Mouse (Mus musculus): ENCODE data around the gene Rplp1. TPM values are rescaled to one million over a fixed set of nuclear protein-coding genes. Genes with fewer than 3 reads are reported as not detected.

Gene Rplp1
- total RNA-seq, 2 experiments from 2014 or later = 2,291 to 2,466 TPM

DNA sequence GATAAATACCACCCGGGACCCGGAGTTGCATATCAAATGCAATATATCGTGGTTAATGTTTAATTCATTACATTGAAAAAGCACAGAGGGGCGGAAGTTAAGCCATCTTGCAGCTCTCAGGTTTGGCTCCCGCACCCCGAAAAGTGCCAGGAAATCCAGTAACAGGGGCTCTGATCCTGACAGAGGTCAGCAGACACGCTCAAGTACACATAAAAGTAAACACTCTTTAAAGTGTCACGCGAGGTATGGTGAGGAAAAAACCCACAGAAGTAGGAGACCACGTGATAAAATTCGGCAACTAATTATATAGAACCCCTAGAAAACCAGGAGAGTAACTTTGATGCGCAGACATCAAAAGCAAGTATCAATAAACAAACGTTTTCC is 567 bp upstream of the Rplp1 start:
- no peak for DNase-seq (ENCODE audit: low spot score in 2 of 2)

GRCm38 (mm10) chr9:61911300-61912128 is 2.8 kb downstream of the Rplp1 start:
- DNase-seq (ENCODE audit: low spot score in 2 of 2) = no peak

DNA sequence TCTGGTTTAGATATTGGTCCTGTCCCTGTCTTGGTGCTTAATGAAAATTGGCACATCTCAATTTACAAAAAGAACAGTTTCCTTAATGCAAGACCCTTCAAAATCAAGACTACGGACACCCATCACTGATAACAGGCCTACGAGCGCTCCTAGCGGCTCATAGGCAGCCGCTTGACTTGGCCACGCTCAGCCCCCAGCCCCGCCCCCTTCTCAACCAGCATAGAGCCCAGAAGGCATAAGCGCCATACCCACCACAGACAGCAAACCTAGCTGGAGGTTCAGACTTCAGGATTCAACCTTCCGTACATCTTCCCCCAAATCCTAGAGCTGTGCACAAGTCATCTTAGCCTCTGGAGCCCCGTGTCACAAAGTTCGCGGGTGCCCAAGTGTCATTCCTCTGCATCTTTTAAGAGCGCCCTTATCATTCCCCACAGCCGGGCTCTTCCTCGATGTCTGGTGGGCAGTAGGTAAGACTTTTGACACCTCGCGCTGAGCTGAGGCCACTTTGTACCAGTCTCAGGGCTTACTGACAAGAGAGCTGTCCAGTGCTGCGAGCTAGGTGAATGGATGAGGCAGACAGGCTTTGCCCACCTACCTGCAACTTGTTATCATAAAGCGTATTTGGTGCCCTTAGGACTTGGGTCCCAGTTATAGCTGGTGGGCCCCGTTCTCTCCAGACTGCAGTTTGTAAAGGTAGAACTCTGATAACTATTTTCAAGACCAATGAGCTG is 3.7 kb downstream of the Rplp1 start:
- DNase-seq (ENCODE audit: low spot score in 2 of 2) = no peak

GRCm38 (mm10) chr9:61909633-61910032 is 4.7 kb downstream of the Rplp1 start:
- DNase-seq (ENCODE audit: low spot score in 2 of 2) = no peak

GRCm38 (mm10) chr9:61908832-61909407 is 5.4 kb downstream of the Rplp1 start:
- DNase-seq (ENCODE audit: low spot score in 2 of 2) = no peak

DNA sequence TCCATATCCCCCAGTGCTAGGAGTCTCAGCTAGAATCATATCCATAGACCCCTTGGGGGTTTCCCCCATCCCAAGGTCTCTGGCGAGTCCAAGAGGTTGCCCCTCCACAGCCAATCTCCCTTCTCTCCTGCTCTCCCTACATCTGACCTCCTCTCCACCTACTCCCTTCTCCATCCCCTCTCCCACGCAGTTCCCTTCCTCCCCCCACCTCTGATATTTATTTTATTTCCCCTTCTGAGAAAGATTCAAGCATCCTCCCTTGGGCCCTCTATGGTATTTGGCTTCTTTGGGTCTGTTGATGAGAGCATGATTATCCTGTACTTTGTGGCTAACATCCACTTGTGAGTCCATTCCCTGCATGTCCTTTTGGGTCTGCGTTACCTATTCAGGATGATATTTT is 6.0 kb downstream of the Rplp1 start:
- no peak for DNase-seq (ENCODE audit: low spot score in 2 of 2)

DNA sequence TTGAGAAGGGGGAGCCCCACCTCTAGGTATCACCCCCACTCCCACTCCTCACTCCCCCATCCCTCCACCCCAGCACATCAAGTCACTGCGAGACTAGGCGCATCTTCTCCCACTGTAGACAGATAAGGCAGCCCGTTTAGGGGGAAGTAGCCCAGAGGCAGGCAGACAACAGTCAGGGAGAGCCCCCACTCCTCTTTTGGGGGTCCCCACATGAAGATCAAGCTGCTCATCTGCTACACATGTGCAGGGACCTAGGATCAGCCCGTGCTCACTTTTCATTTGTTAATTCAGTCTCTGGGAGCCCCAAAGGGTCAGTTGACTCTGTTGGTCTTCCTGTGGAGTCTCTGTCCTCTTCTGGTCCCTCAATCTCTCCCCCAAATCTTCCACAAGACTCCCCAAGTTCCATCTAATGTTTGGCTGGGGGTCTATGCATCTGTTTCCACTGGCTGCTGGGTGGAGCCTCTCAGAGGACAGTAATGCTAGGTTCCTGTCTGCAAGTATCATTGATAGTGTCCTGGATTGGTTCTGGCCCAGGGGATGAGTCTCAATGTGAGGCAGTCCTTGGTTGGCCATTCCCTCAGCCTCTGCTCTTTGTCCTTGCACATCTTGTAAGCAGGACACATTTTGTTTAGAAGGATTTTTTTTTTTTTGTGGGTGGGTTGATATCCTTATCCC is 6.6 kb downstream of the Rplp1 start:
- no peak for DNase-seq (ENCODE audit: low spot score in 2 of 2)

GRCm38 (mm10) chr9:61906912-61907311 is 7.4 kb downstream of the Rplp1 start:
- DNase-seq (ENCODE audit: low spot score in 2 of 2) = no peak

DNA sequence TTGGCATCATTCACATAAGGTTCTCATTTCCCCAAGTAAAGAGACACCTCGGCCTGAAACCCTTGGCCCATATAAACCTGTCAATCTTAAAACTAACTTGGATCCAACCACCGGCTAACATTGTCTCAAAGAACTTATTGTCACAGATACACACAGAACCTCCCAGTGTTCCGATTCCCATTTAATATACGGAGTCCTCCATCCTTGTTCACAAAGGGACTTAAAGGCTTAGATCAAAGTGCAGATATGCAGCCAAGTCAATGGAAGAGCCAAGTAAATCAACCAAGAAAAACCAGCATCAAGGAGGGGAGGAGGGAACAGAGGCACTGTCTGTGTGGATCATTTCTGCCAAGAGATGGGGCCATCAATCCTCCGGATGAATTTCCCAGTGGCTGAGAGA is 8.8 kb downstream of the Rplp1 start:
- no peak for DNase-seq (ENCODE audit: low spot score in 2 of 2)

GRCm38 (mm10) chr9:61904201-61904600 is 10.1 kb downstream of the Rplp1 start:
- DNase-seq (ENCODE audit: low spot score in 2 of 2) = no peak

- DNase-seq (ENCODE audit: low spot score in 2 of 2) = no peak
These were observed 11.9 kb downstream of the Rplp1 start for GRCm38 (mm10) chr9:61902445-61902844.

DNA sequence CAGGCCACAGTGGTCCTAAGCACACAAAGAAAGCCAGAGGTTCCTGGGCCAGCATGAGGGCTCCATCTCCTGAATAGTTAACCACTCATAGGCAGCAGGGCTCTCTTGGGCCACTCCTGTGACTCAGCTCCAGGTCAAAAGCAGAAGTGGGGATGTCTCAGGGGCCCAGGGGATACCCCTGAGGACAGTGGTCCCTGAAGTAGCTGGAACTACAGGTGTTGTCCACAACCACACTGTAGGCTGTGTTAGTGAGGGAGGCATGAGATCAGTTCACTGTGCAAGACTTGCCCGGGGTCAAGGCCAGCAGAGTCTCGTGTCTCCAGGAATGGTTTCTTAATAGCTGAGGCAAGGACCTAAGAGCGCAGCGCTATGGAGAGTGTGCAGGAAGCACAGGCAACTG is 12.8 kb downstream of the Rplp1 start:
- DNase-seq (ENCODE audit: low spot score in 2 of 2) = no peak

DNA sequence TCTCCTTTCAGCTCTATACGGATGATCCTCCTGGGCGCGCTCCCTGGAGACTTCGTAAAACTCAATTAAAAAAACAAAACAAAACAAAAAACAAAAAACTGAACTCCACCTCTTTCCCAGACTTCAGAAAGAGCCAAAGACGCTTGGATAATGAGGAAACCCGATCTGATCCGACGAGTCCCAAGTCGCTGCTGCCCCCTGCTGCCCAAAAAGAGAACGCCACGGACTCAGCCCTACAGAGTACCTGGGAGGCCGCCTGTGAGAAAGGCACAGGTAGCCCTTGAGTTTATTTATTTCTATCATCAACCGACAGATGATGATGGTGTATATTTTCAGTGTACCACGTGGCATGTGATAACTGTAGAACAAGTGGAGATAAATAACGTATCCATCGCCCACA is 14.5 kb downstream of the Rplp1 start:
- DNase-seq (ENCODE audit: low spot score in 2 of 2) = peak; percentile 36 to 55

- DNase-seq (ENCODE audit: low spot score in 2 of 2) = peak; percentile 58 to 60
These were observed 15.9 kb downstream of the Rplp1 start for GRCm38 (mm10) chr9:61898401-61898800.

DNA sequence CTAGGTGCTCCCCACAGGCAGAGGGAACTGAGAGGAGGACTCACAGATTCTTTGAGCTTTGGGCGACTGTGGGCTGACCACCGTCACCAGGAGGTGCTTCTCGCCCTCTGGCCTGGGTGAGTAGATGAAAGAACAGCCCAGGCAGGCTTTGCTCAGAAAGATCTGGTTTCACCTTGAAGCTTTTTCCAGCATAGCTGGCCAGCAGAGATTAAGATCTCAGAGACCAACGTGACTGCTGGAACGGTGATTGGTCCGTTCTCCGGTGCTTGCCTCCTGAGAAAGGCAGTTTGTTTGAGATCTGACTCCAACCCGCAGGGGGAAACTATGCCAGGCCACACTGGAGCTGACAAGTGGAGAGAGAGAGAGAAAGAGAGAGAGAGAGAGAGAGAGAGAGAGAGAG is 19.3 kb downstream of the Rplp1 start:
- DNase-seq (ENCODE audit: low spot score in 2 of 2) = no peak

GRCm38 (mm10) chr9:61889855-61890254 is 24.5 kb downstream of the Rplp1 start:
- DNase-seq (ENCODE audit: low spot score in 2 of 2) = no peak

DNA sequence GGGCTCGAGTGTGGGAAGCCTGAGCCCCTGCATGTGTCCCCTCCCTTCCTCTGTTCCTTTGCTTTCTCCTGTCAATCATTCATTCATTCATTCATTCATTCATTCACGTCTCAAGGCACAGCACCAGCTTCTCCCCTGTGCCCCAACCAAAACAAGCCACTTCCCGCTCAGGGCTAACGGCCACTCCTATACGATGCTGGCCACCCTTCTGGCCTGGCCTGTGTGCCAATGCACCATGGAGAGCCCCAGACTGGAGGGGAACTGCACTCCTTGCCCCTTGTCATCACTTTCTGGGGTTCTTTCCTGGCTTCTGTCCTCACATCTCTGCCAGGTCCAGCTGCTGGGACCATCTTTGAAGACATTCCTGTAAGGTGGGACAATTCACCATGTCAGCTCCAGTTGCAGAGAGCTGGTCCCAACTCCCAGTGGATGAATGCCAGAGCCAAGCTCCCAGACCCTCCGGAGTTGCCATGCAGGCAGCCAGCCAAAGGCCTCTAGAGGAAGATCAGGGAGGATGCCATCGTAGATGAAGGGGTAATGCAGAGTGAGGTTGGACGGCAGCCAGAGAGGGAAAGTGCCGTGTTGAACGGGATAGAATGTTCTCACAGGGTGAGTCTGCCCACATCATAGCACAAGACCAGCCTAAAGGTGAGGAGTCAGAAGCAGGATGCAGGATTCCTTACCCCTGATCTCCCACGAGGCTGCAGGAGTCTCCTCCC is 26.5 kb downstream of the Rplp1 start:
- DNase-seq (ENCODE audit: low spot score in 2 of 2) = no peak

GRCm38 (mm10) chr9:61885964-61886363 is 28.4 kb downstream of the Rplp1 start:
- DNase-seq (ENCODE audit: low spot score in 2 of 2) = no peak

DNA sequence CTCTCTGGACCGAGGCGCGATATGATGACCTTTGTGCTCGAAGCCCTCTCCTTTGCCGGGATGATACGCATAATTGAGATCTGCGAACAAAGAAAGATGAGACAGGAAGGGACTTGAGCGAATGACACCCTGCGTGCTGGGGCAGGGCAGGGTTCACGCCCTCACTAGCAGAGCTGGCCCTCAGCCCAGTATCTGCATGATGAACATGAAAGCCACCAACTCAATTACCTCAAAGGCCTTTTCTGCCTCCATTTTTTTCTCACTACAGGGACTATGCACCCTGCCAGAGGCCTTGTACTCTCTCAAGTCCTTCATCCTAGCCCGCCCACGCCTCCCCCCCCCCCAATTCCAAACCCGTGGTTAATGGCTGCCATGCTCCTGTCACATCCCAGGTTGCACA is 29.4 kb downstream of the Rplp1 start:
- DNase-seq (ENCODE audit: low spot score in 2 of 2) = no peak

DNA sequence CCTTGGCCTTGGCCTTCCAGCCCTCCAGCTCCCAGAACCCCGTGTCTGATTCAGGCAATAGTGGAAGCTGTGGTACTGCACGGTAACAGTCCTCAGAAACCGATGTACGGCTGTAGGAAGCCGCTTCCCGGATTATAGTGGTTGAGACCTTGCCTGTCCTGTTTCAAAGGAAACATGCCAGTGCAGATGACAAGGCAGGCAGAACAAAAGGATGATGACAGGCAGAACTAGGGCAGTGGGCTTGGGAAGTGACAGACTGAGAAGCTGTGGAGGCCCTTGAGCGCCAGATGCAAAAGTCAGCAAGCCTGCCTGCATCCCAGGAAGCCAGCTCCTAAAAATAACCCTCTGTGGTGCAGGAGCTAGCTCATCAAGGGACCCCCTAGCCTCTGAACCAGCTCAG is 30.0 kb downstream of the Rplp1 start:
- DNase-seq (ENCODE audit: low spot score in 2 of 2) = no peak

DNA sequence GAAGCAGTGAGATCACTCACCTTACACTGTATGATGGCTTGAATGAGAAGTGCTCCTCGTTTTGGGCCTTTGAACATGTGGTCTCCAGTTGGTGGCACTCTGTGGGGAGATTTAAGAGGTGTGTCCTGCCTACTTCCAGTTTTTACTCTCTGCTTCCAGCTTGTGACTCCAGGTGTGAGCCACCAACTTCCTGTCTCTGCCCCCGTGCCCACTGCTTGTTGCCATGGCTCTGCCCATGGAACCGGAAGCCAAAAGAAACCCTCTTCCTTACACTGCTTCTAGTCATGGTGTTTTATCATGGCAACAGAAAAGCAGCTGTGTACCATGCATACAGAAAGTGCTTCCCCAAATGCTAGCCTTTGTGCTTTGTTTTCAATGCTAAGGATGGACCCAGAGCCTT is 32.2 kb downstream of the Rplp1 start:
- no peak for DNase-seq (ENCODE audit: low spot score in 2 of 2)

Measured in adrenal gland, postnatal 4 days (tissue).